Mouse (Mus musculus) embryonic fibroblast, embryonic 13.5 days (primary cell): ENCODE measurements around the gene Gm45233.

Source experiments
- CTCF ChIP-seq: IDR thresholded peaks from 2 replicates; pipeline ENCODE4 v1.5.1; 2011; ENCODE audit warnings: mild to moderate bottlenecking, control low read depth, low read length, moderate library complexity, borderline replicate concordance; ENCODE audit not compliant: insufficient read depth
- POLR2A ChIP-seq: IDR thresholded peaks from 2 replicates; pipeline ENCODE4 v1.6.1; 2011; ENCODE audit warnings: low read depth, mild to moderate bottlenecking, control low read depth, low read length, moderate library complexity

DNA sequence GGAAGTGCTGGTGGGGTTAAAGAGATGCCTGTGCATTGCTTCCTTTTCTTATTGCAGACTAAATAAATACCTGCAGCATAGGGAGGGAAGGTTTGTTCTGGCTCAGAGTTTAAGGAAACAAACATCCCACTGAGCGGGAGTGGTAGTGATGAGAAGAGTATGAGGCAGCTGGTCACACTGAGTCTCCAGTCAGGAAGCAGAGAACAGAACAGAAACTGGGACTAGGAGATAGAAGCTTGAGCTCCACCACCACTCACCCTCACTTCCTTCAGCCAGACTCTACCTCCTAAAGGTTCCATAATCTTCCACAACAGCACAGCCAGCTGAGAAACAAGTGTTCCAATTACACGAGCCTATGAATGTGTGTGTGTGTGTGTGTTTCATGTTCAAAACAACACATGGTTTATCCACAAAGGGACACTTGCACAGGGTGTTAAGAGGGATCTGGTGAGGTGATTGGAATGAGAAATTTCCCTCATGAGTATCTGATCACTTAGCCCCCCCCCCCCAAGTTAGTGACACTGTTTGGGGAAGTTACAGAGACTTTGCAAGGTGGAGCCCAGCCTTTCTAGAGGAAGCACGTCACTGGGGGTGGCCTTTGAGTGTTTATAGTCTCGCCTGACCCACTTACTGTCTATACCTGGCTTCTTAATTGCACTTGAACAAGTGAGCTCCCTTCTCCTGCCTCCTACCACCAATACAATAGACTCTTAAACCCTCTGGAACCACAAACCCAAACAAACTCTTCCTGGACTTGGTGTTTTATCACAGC lies 68.0 kb downstream of the Gm45233 start:
- TF ChIP-seq POLR2A (no peak), CTCF (no peak)
